In the genomic region with DNA sequence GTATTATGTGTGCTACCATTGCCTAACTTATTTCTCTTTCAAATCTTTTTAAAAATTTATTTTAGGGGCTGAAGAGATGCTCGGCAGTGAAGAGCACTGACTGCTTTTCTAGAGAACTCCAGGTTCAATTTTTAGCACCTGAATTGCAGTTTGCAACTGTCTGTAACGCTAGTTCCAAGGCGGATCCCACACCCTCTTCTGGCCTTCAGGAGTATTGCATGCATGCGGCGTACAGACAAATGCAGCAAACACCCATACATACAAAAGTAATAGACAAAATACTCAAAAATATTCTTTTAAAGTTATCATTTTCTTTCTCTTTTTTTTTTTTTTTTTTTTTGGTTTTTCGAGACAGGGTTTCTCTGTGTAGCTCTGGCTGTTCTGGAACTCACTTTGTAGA, we compare ENCODE assay signal across 8 mouse cellular contexts. TPM values are rescaled to one million over a fixed set of nuclear protein-coding genes. Genes with fewer than 3 reads are reported as not detected.
DNase-seq lines count a peak whose midpoint lies in the region; ATAC-seq and TF ChIP-seq lines count a peak whose summit lies in the region.

No protein-coding gene starts in this region.

- no peaks in the 10 kb centered on the region for H3K9me3 ChIP-seq in midbrain, embryonic 10.5 days (replicated peaks)
- H3K9me3 ChIP-seq in midbrain, embryonic 13.5 days, result no peaks in the 10 kb centered on the region
- no peaks in the 10 kb centered on the region for H3K9me3 ChIP-seq in liver, postnatal 0 days (ENCODE audit: low read length)
- no peaks in the 10 kb centered on the region for H3K9me3 ChIP-seq in hindbrain, embryonic 12.5 days (replicated peaks)

- peak; percentile 16 to 59 for DNase-seq in cerebellum, postnatal 25 days
- peak; percentile 49 for DNase-seq in midbrain, embryonic 10.5 days (ENCODE audit: low spot score)
- peak; percentile 53 for DNase-seq in c-Kit-positive CD71-positive TER-119-positive erythroid progenitor cells, embryonic 14.5 days (ENCODE audit: low spot score)
- DNase-seq in liver, postnatal 0 days, result peak; percentile 60
- DNase-seq in spleen, postnatal 4 days (ENCODE audit: low spot score in 2 of 2), result peak; percentile 57 to 78

- TF ChIP-seq EP300 in liver, postnatal 0 days (IDR thresholded peaks at IDR 0.05; ENCODE audit: low read depth), result no peak

- H3K9ac ChIP-seq in midbrain, embryonic 13.5 days (replicated peaks), result no peak overlapping the region
- no peak overlapping the region for H3K9ac ChIP-seq in liver, postnatal 0 days (replicated peaks)
- no peak overlapping the region for H3K9ac ChIP-seq in hindbrain, embryonic 12.5 days

- peaks cover 18% of the 10 kb centered on the region for H3K4me1 ChIP-seq in midbrain, embryonic 10.5 days
- H3K4me1 ChIP-seq in midbrain, embryonic 13.5 days (replicated peaks), result peaks cover 20% of the 10 kb centered on the region
- H3K4me1 ChIP-seq in liver, postnatal 0 days (ENCODE audit: insufficient read depth), result peaks cover 17% of the 10 kb centered on the region
- peaks cover 15% of the 10 kb centered on the region for H3K4me1 ChIP-seq in hindbrain, embryonic 12.5 days

- no peak overlapping the region for H3K4me3 ChIP-seq in midbrain, embryonic 10.5 days
- H3K4me3 ChIP-seq in midbrain, embryonic 13.5 days (replicated peaks), result no peak overlapping the region
- no peak overlapping the region for H3K4me3 ChIP-seq in liver, postnatal 0 days (ENCODE audit: low read depth, low read length)
- no peak overlapping the region for H3K4me3 ChIP-seq in hindbrain, embryonic 12.5 days

- no peak overlapping the region for H3K4me2 ChIP-seq in midbrain, embryonic 13.5 days (replicated peaks)
- no peak overlapping the region for H3K4me2 ChIP-seq in liver, postnatal 0 days (ENCODE audit: low read depth, low read length)
- no peak overlapping the region for H3K4me2 ChIP-seq in hindbrain, embryonic 12.5 days (replicated peaks)

- H3K36me3 ChIP-seq in midbrain, embryonic 10.5 days, result peaks cover 3% of the 10 kb centered on the region
- H3K36me3 ChIP-seq in midbrain, embryonic 13.5 days, result no peaks in the 10 kb centered on the region; the same call in 1 of the 2 replicates
- H3K36me3 ChIP-seq in liver, postnatal 0 days (replicated peaks; ENCODE audit: insufficient read depth, low read length), result no peaks in the 10 kb centered on the region
- H3K36me3 ChIP-seq in hindbrain, embryonic 12.5 days, result no peaks in the 10 kb centered on the region

- peak; percentile 74 for TF ChIP-seq CTCF in liver, postnatal 0 days (IDR thresholded peaks at IDR 0.05; ENCODE audit: low read depth)

- no peak overlapping the region for H3K27ac ChIP-seq in midbrain, embryonic 10.5 days (replicated peaks)
- H3K27ac ChIP-seq in midbrain, embryonic 13.5 days, result no peak overlapping the region
- H3K27ac ChIP-seq in liver, postnatal 0 days (ENCODE audit: low read depth), result no peak overlapping the region
- no peak overlapping the region for H3K27ac ChIP-seq in hindbrain, embryonic 12.5 days

- no peaks in the 10 kb centered on the region for H3K27me3 ChIP-seq in midbrain, embryonic 10.5 days (ENCODE audit: low read depth, poor library complexity, severe bottlenecking)
- H3K27me3 ChIP-seq in midbrain, embryonic 13.5 days, result no peaks in the 10 kb centered on the region
- no peaks in the 10 kb centered on the region for H3K27me3 ChIP-seq in liver, postnatal 0 days (ENCODE audit: insufficient read depth, low read length)
- no peaks in the 10 kb centered on the region for H3K27me3 ChIP-seq in hindbrain, embryonic 12.5 days

- 36% methylated on average over 6 of the region's 6 CpGs for WGBS in midbrain, embryonic 10.5 days
- WGBS in midbrain, embryonic 13.5 days, result 39% methylated on average over 6 of the region's 6 CpGs
- WGBS in liver, postnatal 0 days (ENCODE audit: insufficient replicate concordance), result 38% methylated on average over 6 of the region's 6 CpGs
- 37% methylated on average over 6 of the region's 6 CpGs for whole genome bisulfite sequencing in hindbrain, embryonic 12.5 days

- ATAC-seq in cerebellum, adult (ENCODE audit: insufficient number of reproducible peaks, low FRiP score, low TSS enrichment), result no peak
- no peak for ATAC-seq in midbrain, embryonic 13.5 days
- ATAC-seq in liver, postnatal 0 days, result no peak
- no peak for ATAC-seq in hindbrain, embryonic 12.5 days (ENCODE audit: low FRiP score)

RNA-seq across cellular contexts. Expression of a gene that starts 2.6 kb away (rescaled TPM):
- 63.3 and 71.6 TPM in 2 replicates for polyA plus RNA-seq in midbrain, embryonic 10.5 days (2016; fragmentation: Nextera tagmentation; extraction: Ambion mirVana)
- polyA plus RNA-seq in midbrain, embryonic 13.5 days (2015; fragmentation: Nextera tagmentation; extraction: Ambion mirVana), result 55.2 and 56.4 TPM in 2 replicates
- 7.2 and 8.4 TPM in 2 replicates for polyA plus RNA-seq in liver, postnatal 0 days (2015; fragmentation: Nextera tagmentation; extraction: Ambion mirVana)
- 57.5 and 58.5 TPM in 2 replicates for polyA plus RNA-seq in hindbrain, embryonic 12.5 days (2016; fragmentation: Nextera tagmentation; extraction: Ambion mirVana)

RNA-seq across cellular contexts. Expression of a gene that starts 43.6 kb away (rescaled TPM):
- 53.0 and 56.1 TPM in 2 replicates for polyA plus RNA-seq in midbrain, embryonic 10.5 days (2016; fragmentation: Nextera tagmentation; extraction: Ambion mirVana)
- polyA plus RNA-seq in midbrain, embryonic 13.5 days (2015; fragmentation: Nextera tagmentation; extraction: Ambion mirVana), result 59.6 and 66.9 TPM in 2 replicates
- 24.1 and 30.1 TPM in 2 replicates for polyA plus RNA-seq in liver, postnatal 0 days (2015; fragmentation: Nextera tagmentation; extraction: Ambion mirVana)
- polyA plus RNA-seq in hindbrain, embryonic 12.5 days (2016; fragmentation: Nextera tagmentation; extraction: Ambion mirVana), result 77.8 and 85.6 TPM in 2 replicates
